Mouse (Mus musculus) neural tube, embryonic 13.5 days (tissue): Measurements from ENCODE around the gene Olfr1015. TPM values are rescaled to one million over a fixed set of nuclear protein-coding genes. Genes with fewer than 3 reads are reported as not detected.

ENCODE experiments used
- ATAC-seq: fragments of 200-750 bp; cut with Nextera tagmentation; 2 replicates; pipeline ENCODE4 v1.8.0; 2017; ENCODE audit warnings: low read depth, mild to moderate bottlenecking, moderate TSS enrichment, moderate library complexity
- H3K27ac ChIP-seq: fragments of 300-500 bp; sonication (generic); replicated peaks from 2 replicates; pipeline ENCODE4 v1.5.1; 2015; ENCODE audit warnings: moderate library complexity, mild to moderate bottlenecking, inconsistent platforms
- H3K27me3 ChIP-seq: fragments of 300-500 bp; sonication (generic); 2 replicates; pipeline ENCODE4 v1.6.1; 2015; ENCODE audit warnings: mild to moderate bottlenecking, inconsistent platforms
- H3K36me3 ChIP-seq: fragments of 300-500 bp; sonication (generic); 2 replicates; pipeline ENCODE4 v1.6.1; 2015; ENCODE audit warnings: mild to moderate bottlenecking, inconsistent platforms
- H3K4me1 ChIP-seq: fragments of 300-500 bp; sonication (generic); replicated peaks from 2 replicates; pipeline ENCODE4 v1.6.1; 2015; ENCODE audit warnings: inconsistent platforms
- H3K4me2 ChIP-seq: fragments of 300-500 bp; sonication (generic); 2 replicates; pipeline ENCODE4 v1.6.1; 2015; ENCODE audit warnings: inconsistent platforms, mild to moderate bottlenecking, moderate library complexity
- H3K4me3 ChIP-seq: fragments of 300-500 bp; sonication (generic); 2 replicates; pipeline ENCODE4 v1.5.1; 2015; ENCODE audit warnings: mild to moderate bottlenecking, inconsistent platforms
- H3K9ac ChIP-seq: fragments of 300-500 bp; sonication (generic); 2 replicates; pipeline ENCODE4 v1.6.1; 2015; ENCODE audit warnings: moderate library complexity, mild to moderate bottlenecking, inconsistent platforms
- H3K9me3 ChIP-seq: fragments of 300-500 bp; sonication (generic); 2 replicates; pipeline ENCODE4 v1.6.1; 2016; ENCODE audit warnings: inconsistent platforms
- WGBS: fragments of 180-500 bp; shearing (Covaris S2); methylation state at CpG from one replicate; pipeline ENCODE4 v1.1.7; 2015; 5-methylcytosine and 5-hydroxymethylcytosine counted together
- polyA plus RNA-seq: library from polyadenylated mRNA; unstranded; fragments of >200 nt; fragmentation: Nextera tagmentation; extraction: Ambion mirVana; gene quantifications from 2 replicates; pipeline ENCODE4 v1.2.1, GENCODE M21; 2015

Olfr1015 gene
- polyA plus RNA-seq: not detected in 2 replicates

- no peaks in the 10 kb centered on the region for H3K9me3 ChIP-seq
- H3K4me2 ChIP-seq: no peak within 1 kb of the TSS
- H3K27ac ChIP-seq: no peak within 1 kb of the TSS
- no peaks in the 10 kb centered on the region for H3K4me1 ChIP-seq
- no peak for ATAC-seq
- no peaks in the 10 kb centered on the region for H3K36me3 ChIP-seq
- H3K4me3 ChIP-seq: no peak within 1 kb of the TSS
- no peak within 1 kb of the TSS for H3K9ac ChIP-seq
- no peaks in the 10 kb centered on the region for H3K27me3 ChIP-seq
Observed at GRCm38 (mm10) chr2:85781717-85782116, at the start of gene Olfr1015. Gene Olfr1015, plus strand, starts transcription at chr2:85782017.

GRCm38 (mm10) chr2:85753822-85754221 is 28.0 kb upstream of the Olfr1015 start:
- Histone ChIP-seq H3K27ac (no peak overlapping the region), H3K9me3 (no peaks in the 10 kb centered on the region), H3K4me3 (no peak overlapping the region), H3K36me3 (no peaks in the 10 kb centered on the region), H3K9ac (no peak overlapping the region), H3K4me1 (no peaks in the 10 kb centered on the region), H3K27me3 (no peaks in the 10 kb centered on the region), H3K4me2 (no peak overlapping the region)
- WGBS: 88% methylated on average over 4 of the region's 4 CpGs
- ATAC-seq: no peak

DNA sequence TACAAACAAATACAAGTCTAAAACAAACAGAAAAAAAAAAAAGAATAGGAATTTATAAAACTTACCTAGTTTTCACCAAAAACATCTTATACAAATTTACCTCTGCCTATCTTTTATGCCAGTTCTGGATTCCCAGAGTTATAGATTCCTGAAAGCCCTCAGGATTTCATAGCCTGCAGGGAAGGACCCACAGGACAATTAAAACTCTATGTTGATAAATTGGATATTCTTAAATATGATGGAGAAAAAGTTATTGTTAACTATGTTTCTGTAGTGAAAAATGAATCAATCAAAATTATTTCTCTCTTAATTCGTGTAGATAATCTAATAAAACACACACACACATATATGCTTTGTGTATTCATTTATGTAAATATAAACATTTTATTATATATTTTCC is 19.2 kb upstream of the Olfr1015 start, which contains the start of gene Olfr1012:
Gene Olfr1012, minus strand, starts transcription at position 101 of the 400 bp plus-strand sequence.
- no peak within 1 kb of the TSS for H3K4me3 ChIP-seq
- WGBS: 56% methylated on average over 1 of the region's 1 CpGs
- no peaks in the 10 kb centered on the region for H3K27me3 ChIP-seq
- no peak for ATAC-seq
- H3K4me2 ChIP-seq: no peak within 1 kb of the TSS
- no peak within 1 kb of the TSS for H3K27ac ChIP-seq
- no peaks in the 10 kb centered on the region for H3K36me3 ChIP-seq
- H3K9me3 ChIP-seq: no peaks in the 10 kb centered on the region
- no peak within 1 kb of the TSS for H3K9ac ChIP-seq
- no peaks in the 10 kb centered on the region for H3K4me1 ChIP-seq

DNA sequence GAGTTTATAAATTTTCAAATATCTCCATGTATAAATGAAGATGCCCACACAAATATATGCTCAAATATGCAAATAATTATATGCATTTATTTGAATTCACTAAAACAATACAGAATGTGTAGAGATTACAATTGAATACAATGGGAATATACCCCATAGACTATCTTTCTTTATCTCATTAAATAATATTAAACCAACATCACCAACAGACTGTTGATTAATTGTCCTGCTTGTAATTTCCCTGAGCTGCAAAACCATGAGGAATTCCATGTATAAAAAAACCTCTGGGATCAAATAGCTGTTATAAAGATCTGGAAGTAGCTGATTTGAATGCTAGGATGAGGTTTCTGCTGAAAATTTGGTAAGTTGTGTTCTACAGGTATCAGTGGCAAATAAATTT is 15.0 kb upstream of the Olfr1015 start, which contains the start of gene Olfr1013:
Gene Olfr1013, plus strand, starts transcription at position 301 of the 400 bp plus-strand sequence.
- no peaks in the 10 kb centered on the region for H3K9me3 ChIP-seq
- H3K9ac ChIP-seq: no peak within 1 kb of the TSS
- no peak within 1 kb of the TSS for H3K4me2 ChIP-seq
- H3K27me3 ChIP-seq: no peaks in the 10 kb centered on the region
- no peaks in the 10 kb centered on the region for H3K4me1 ChIP-seq
- H3K27ac ChIP-seq: no peak within 1 kb of the TSS
- no peak within 1 kb of the TSS for H3K4me3 ChIP-seq
- H3K36me3 ChIP-seq: no peaks in the 10 kb centered on the region
- ATAC-seq: no peak

DNA sequence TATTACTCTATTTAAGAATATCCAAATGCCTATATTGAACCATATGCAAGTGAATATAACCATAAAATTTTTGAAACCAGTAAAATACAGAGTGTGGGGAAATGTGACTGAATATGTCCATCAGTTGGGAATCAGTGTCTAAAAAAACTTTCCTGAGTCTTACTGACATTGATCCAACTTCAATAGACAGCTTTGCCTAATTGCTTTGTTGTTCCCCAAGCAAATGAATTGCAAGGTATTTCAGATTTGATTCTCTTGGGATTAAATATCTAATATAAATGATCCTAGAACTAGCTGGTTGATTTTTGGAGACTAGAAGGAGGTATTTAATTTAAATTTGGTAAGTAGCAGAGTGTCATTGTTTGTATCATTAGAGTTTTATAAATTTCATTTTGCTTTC is 9.4 kb upstream of the Olfr1015 start, which contains the start of gene Olfr1014:
Gene Olfr1014, plus strand, starts transcription at position 301 of the 400 bp plus-strand sequence.
- H3K9ac ChIP-seq: no peak within 1 kb of the TSS
- no peaks in the 10 kb centered on the region for H3K36me3 ChIP-seq
- no peak for ATAC-seq
- no peak within 1 kb of the TSS for H3K4me2 ChIP-seq
- H3K27ac ChIP-seq: no peak within 1 kb of the TSS
- H3K4me3 ChIP-seq: no peak within 1 kb of the TSS
- no peaks in the 10 kb centered on the region for H3K4me1 ChIP-seq
- H3K27me3 ChIP-seq: no peaks in the 10 kb centered on the region
- H3K9me3 ChIP-seq: no peaks in the 10 kb centered on the region

GRCm38 (mm10) chr2:85792331-85792730 is 10.5 kb downstream of the Olfr1015 start:
- ATAC-seq: no peak
- WGBS: 44% methylated on average over 2 of the region's 2 CpGs

DNA sequence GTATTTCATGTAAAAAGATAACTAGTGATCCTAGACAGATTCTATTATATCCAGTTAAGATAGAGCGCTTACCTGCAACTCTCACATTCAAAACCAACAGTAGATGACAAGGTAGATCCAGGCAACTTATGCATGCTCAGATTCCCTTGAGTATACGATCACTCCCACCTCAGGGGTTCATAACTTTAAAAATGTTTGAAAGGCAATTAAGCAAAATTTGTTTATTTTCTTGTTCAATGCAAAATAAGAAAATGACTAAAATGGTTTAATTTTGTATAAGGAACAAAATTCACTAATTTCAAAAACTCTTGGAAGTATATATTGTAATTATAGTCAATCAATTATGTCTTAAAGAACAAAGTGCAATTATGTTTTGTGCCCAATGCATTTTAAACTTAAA is 20.6 kb downstream of the Olfr1015 start, which contains the start of gene Olfr1016:
Gene Olfr1016, minus strand, starts transcription at position 101 of the 400 bp plus-strand sequence.
- ATAC-seq: no peak
- no peaks in the 10 kb centered on the region for H3K36me3 ChIP-seq
- no peak within 1 kb of the TSS for H3K4me3 ChIP-seq
- H3K9me3 ChIP-seq: no peaks in the 10 kb centered on the region
- H3K27me3 ChIP-seq: no peaks in the 10 kb centered on the region
- WGBS: 92% methylated on average over 2 of the region's 2 CpGs
- H3K4me1 ChIP-seq: no peaks in the 10 kb centered on the region
- no peak within 1 kb of the TSS for H3K4me2 ChIP-seq
- H3K9ac ChIP-seq: no peak within 1 kb of the TSS
- no peak within 1 kb of the TSS for H3K27ac ChIP-seq

More at GRCm38 (mm10) chr2:85792331-85792730, 10.5 kb downstream of the Olfr1015 start:
- Histone ChIP-seq H3K9me3 (no peaks in the 10 kb centered on the region), H3K4me2 (no peak overlapping the region), H3K9ac (no peak overlapping the region), H3K36me3 (no peaks in the 10 kb centered on the region), H3K4me3 (no peak overlapping the region), H3K27ac (no peak overlapping the region), H3K27me3 (no peaks in the 10 kb centered on the region), H3K4me1 (no peaks in the 10 kb centered on the region)

DNA sequence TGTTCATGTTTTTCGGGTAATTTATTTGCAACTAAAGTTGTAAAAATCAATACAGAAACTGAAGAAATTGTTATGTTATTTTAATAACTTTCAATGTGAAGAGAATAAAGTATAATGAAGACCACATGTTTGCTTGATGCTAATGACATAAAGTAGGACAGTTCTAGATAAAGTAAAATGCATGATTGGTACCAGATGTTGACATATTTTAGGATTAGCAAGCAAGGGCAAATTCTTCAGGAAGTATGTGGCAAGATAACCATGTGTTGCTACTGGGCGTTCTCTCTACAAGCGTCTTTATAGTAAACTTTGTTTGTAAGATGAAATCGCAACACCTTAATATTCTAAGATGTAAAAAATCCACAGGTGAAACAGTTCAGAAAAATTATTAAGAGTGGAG is 22.7 kb downstream of the Olfr1015 start:
- H3K4me1 ChIP-seq: no peaks in the 10 kb centered on the region
- H3K27me3 ChIP-seq: no peaks in the 10 kb centered on the region
- no peak overlapping the region for H3K4me2 ChIP-seq
- no peaks in the 10 kb centered on the region for H3K36me3 ChIP-seq
- H3K4me3 ChIP-seq: no peak overlapping the region
- no peak overlapping the region for H3K27ac ChIP-seq
- no peak overlapping the region for H3K9ac ChIP-seq
- no peak for ATAC-seq
- no peaks in the 10 kb centered on the region for H3K9me3 ChIP-seq
- 92% methylated on average over 4 of the region's 4 CpGs for WGBS

GRCm38 (mm10) chr2:85818179-85818578 is 36.4 kb downstream of the Olfr1015 start, which contains the start of gene Olfr1018:
Gene Olfr1018, plus strand, starts transcription at chr2:85818479.
- Histone ChIP-seq H3K9me3 (no peaks in the 10 kb centered on the region), H3K4me2 (no peak within 1 kb of the TSS)

More at GRCm38 (mm10) chr2:85818179-85818578, 36.4 kb downstream of the Olfr1015 start, which contains the start of gene Olfr1018:
- H3K36me3 ChIP-seq: no peaks in the 10 kb centered on the region
- H3K9ac ChIP-seq: no peak within 1 kb of the TSS
- H3K27ac ChIP-seq: no peak within 1 kb of the TSS
- H3K4me1 ChIP-seq: no peaks in the 10 kb centered on the region
- no peaks in the 10 kb centered on the region for H3K27me3 ChIP-seq
- no peak within 1 kb of the TSS for H3K4me3 ChIP-seq
- no peak for ATAC-seq

Other genes with a start within 250 kb of the Olfr1015 start
- not detected in 2 replicates for gene Olfr996, start 202.8 kb upstream of the Olfr1015 start, polyA plus RNA-seq
- not detected in 2 replicates for gene Olfr998, start 193.1 kb upstream of the Olfr1015 start, polyA plus RNA-seq
- not detected in 2 replicates for gene Olfr1000, start 170.1 kb upstream of the Olfr1015 start, polyA plus RNA-seq
- gene Olfr1002, start 131.3 kb upstream of the Olfr1015 start, polyA plus RNA-seq: not detected in 2 replicates
- not detected in 2 replicates for gene Olfr154, start 117.6 kb upstream of the Olfr1015 start, polyA plus RNA-seq
- not detected in 2 replicates for gene Olfr1006, start 103.2 kb upstream of the Olfr1015 start, polyA plus RNA-seq
- not detected in 2 replicates for gene Olfr1008, start 92.6 kb upstream of the Olfr1015 start, polyA plus RNA-seq
- gene Olfr1009, start 66.6 kb upstream of the Olfr1015 start, polyA plus RNA-seq: not detected in 2 replicates
- gene Olfr1012, start 19.3 kb upstream of the Olfr1015 start, polyA plus RNA-seq: not detected in 2 replicates
- not detected in 2 replicates for gene Olfr1013, start 14.9 kb upstream of the Olfr1015 start, polyA plus RNA-seq
- not detected in 2 replicates for gene Olfr1014, start 9.3 kb upstream of the Olfr1015 start, polyA plus RNA-seq
- gene Olfr1016, start 20.5 kb downstream of the Olfr1015 start, polyA plus RNA-seq: not detected in 2 replicates
- gene Olfr1018, start 36.5 kb downstream of the Olfr1015 start, polyA plus RNA-seq: not detected in 2 replicates
- gene Olfr1019, start 63.5 kb downstream of the Olfr1015 start, polyA plus RNA-seq: not detected in 2 replicates
- gene Olfr1020, start 65.0 kb downstream of the Olfr1015 start, polyA plus RNA-seq: not detected in 2 replicates
- gene Olfr1022, start 86.6 kb downstream of the Olfr1015 start, polyA plus RNA-seq: not detected in 2 replicates
- not detected in 2 replicates for gene Olfr1023, start 103.6 kb downstream of the Olfr1015 start, polyA plus RNA-seq
- not detected in 2 replicates for gene Olfr1024, start 123.0 kb downstream of the Olfr1015 start, polyA plus RNA-seq
- gene Olfr1025-ps1, start 133.2 kb downstream of the Olfr1015 start, polyA plus RNA-seq: not detected in 2 replicates
- not detected in 2 replicates for gene Olfr1026, start 139.5 kb downstream of the Olfr1015 start, polyA plus RNA-seq
- gene Olfr1028, start 168.4 kb downstream of the Olfr1015 start, polyA plus RNA-seq: not detected in 2 replicates
- gene Olfr1029, start 191.9 kb downstream of the Olfr1015 start, polyA plus RNA-seq: not detected in 2 replicates
- gene Olfr1030, start 197.3 kb downstream of the Olfr1015 start, polyA plus RNA-seq: not detected in 2 replicates
- gene Olfr1031, start 208.3 kb downstream of the Olfr1015 start, polyA plus RNA-seq: not detected in 2 replicates
- gene Olfr1032, start 223.5 kb downstream of the Olfr1015 start, polyA plus RNA-seq: not detected in 2 replicates
- gene Olfr1033, start 238.6 kb downstream of the Olfr1015 start, polyA plus RNA-seq: not detected in 2 replicates